Mouse (Mus musculus): ENCODE data around the gene Mtnr1b.
A peak's percentile ranks its signal among the peaks of the same experiment; 100 is the strongest.
"Not testable (repeated sequence)": the region's sequence is repeated elsewhere in the genome, so short reads cannot be mapped to it uniquely, and the experiment has no call there.

Mtnr1b gene

DNA sequence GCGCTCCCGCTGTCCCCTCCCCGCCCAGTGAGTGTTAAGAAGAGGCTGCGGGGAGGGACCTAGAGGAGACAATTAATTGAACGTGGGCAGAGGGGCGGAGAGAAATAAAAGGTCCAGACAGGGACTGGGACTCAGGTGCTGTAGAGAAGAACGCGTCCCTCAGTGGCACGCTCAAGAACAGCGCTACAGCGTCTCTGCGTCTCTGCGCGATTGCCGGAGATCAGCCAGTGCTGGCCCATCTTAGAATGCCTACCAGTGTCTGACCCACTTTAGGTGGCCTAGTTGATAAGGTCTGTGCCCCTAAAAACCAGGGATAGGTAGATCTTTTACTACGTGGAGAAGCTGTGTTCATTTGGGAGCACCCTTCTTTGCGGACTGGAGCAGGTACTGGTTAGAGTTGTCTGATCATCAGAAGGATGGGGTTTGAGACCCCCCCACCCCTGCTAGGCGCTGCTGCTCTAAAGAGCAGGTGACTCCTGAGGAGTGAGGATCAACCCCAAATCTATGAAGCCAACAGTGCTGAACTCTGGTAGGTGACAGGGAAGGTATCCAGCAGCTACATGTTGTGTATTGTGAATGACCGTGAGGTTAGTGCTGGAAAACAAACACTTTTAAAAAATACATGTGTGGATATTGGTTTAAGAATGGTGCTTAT is at the start of gene Mtnr1b:
Mtnr1b (minus strand) TSS at position 51 of the 655 bp plus-strand sequence.
- DNase-seq (ENCODE audit: low spot score in 2 of 2) = no peak

- DNase-seq (ENCODE audit: low spot score in 2 of 2) = no peak
Measured at GRCm38 (mm10) chr9:15920271-15920670, 45.9 kb upstream of the Mtnr1b start.

DNA sequence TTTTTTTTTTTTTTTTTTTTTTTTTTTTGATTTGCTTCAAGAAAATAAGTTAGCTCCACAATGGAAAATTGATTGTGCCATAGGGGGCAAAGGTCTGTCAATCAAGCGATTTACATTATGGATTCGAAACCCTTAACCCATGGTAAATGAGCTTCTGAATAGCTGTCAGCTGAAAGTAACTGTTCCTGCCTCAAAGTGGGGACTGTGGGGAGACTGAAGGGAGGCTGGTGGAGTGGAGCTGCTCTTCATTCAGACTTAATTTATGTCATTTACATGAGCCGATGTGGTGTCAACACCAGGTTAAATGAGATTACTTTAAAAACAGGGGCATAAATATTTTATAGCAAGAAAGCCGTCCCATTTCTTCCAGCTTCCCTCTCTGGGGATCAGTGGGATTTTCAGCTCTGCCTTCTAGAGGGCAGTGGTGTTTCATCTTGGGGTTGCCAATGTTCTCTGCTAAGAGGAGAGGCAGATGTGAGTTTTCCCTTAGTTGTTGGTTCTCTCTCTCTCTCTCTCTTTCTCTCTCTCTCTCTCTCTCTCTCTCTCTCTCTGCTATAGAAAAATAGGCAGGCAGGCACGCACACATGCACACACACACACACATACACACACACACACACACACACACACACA is 45.1 kb upstream of the Mtnr1b start:
- DNase-seq (ENCODE audit: low spot score in 2 of 2) = no peak

DNA sequence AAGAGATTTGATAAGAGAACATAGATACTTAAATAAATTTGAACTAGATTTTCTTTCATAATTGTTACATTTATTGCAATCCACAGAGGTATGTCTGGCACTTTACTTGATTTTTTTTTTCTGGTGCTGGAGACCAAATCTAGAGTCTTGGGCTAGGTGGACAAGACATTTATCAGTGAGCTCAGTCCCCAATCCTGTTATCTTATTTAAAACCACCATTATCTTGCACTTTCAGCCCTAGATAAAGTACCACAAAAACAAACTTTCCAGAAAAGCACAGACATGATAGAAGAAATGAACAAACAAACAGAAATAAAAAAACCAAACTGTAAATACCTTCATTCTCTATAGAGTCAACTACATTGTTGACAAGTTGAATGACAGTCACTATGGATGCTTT is 42.2 kb upstream of the Mtnr1b start:
- DNase-seq (ENCODE audit: low spot score in 2 of 2) = no peak

DNA sequence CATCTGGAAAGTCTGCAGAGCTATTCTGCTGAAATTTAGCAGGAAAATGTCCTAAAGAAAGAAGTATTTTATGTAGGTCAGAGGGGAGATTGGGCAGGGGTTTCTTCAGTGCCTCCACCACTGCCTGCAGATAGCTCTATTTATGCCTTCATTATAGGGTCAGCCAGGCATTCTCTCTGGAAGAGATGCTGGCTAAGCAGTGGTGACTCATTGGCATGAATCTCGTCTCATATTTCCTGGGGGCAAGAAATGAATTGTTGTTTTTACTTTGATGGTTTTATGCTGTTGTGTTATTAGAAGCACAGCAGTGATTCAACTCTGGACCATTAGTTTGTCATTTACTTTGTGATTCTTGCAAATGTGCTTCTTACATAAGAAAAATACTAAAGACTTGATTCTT is 38.4 kb upstream of the Mtnr1b start:
- DNase-seq (ENCODE audit: low spot score in 2 of 2) = no peak

DNA sequence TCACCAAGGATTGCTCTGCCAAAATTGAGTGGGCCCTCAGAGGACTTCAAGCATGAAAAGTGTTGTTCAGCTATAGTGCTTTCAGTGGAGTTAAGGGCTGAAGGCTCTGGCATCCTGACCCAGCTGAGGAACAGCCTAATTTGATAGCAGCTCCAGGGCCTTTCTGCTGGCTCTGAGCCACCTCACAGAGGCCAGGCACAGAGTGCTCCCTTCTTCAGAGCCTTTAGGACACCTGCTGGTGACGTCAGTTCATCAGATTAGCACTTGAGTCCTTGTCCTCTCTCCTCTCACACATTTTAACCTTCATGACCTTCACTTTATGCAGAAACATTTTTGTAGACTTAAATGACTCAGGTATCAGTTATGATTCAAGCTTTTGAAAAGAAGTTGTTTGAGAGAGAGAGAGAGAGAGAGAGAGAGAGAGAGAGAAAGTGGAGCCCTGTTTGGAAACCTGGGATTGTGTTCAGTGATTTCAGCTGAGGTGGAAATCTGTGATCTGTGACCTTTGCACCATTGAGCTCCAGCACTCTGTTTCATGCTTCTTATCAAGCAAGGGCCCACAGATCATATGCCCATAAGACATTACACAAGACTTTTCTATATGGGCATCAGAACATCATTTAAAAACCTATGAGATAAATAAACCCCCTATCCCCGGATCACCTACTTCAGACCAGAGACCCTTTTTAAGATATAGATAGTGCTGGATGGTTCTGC is 35.2 kb upstream of the Mtnr1b start:
- no peak for DNase-seq (ENCODE audit: low spot score in 2 of 2)

- DNase-seq (ENCODE audit: low spot score in 2 of 2) = no peak
Measured at GRCm38 (mm10) chr9:15903948-15904750, 29.8 kb upstream of the Mtnr1b start.

DNA sequence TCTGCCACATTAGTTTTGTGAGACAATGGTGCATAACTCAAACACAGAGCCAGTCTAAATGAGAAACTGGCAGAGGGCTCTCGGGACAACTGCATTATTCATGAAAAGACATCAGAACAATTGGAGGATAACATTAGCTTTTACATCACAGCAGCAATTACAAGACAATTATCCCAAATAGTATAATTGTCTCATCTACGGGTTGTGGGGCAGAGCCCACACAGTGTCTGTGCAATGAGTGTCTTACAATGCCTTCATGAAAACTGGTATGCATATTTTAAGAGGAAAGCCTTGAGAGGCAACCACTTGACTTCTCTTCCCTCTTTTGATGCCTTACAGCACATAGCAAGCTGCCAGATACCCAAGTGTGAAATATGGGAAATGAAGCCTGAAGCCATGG is 23.8 kb upstream of the Mtnr1b start:
- no peak for DNase-seq (ENCODE audit: low spot score in 2 of 2)

- DNase-seq (ENCODE audit: low spot score in 2 of 2) = no peak
Measured at GRCm38 (mm10) chr9:15886756-15887155, 12.4 kb upstream of the Mtnr1b start.

DNA sequence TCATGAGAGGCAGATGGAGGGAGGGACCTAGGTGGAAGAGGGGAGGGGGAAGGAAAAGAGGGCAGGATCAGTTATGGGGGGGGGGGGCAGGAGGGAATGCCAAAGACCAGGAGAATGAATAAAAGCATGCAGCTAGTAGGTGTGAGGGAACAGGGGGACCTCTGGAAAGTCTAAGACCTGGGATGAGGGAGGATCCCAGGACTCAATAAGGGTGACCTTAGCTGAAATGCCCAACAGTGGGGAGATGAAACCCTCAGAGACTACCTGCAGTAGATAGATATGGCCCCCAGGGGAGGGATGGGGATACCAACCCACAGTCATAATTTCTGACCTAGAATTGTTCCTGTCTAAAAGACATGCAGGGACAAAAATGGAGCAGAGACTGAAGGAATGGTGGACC is 6.4 kb upstream of the Mtnr1b start:
- DNase-seq (ENCODE audit: low spot score in 2 of 2) = no peak

DNA sequence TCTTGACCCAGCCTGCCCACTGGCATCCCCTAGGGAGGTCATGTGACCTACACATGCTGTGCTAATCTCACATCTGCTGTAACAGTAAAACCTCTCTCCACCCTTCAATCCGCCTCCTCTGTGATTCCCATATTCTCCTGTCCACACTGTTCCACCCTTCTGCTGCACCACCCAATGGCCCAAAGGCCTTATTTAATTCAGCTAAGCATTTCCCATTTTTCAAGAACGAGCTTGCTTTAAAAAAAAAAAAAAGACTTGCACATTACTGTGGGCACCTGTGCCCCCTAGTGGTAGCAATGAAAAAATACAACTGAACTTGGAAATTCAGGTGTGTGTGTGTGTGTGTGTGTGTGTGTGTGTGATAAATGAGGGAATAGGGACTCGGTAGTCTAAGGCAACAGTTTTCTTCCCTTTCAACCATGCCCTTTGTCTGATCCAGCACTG is 5.8 kb upstream of the Mtnr1b start:
- peak in 1 of 2 experiments; percentile 14 for DNase-seq (ENCODE audit: low spot score in 2 of 2)

DNA sequence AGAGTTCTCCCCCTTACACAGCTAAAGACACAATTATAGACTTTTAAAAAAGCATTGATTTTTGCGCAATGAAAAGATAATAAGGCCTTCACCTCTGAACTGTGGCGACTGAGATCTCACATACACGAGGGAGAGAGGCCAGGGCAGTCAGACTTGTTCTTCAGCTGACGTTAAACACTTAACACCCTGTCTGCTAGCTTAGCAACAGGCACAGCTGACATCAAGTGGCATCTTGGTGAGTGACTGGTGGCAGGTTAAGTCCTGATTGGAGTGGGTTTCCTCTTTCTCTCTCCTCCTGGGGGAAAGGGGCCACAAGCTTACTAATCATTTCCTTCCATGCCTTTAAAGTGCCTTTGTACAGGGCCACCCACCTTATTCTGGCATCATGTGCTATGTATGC is 4.3 kb downstream of the Mtnr1b start:
- no peak for DNase-seq (ENCODE audit: low spot score in 2 of 2)

DNA sequence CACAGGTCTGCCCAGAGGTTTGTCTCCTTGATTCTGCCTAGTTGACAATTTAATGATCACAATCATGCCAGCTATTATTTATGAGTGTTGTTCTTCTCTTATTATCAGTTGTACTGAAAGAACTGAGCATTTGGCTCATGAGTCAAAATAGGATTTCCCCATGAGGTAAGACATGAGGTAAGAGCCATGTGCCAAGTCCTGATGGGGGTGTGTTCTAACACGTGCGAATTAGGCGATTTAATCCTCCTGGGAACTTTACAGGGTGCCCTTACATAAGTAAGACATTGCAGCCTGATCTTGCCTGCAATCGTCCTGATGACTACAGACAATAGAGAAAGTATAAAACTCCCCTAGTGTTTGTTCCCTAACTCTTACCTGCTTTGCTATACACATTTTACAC is 4.9 kb downstream of the Mtnr1b start:
- no peak for DNase-seq (ENCODE audit: low spot score in 2 of 2)

GRCm38 (mm10) chr9:15866280-15867072 is 7.9 kb downstream of the Mtnr1b start:
- DNase-seq (ENCODE audit: low spot score in 2 of 2) = no peak

GRCm38 (mm10) chr9:15861402-15861801 is 13.0 kb downstream of the Mtnr1b start:
- DNase-seq (ENCODE audit: low spot score in 2 of 2) = no peak

- DNase-seq (ENCODE audit: low spot score in 2 of 2) = no peak
Measured at GRCm38 (mm10) chr9:15850749-15851148, 23.6 kb downstream of the Mtnr1b start.

GRCm38 (mm10) chr9:15845390-15845789 is 29.0 kb downstream of the Mtnr1b start:
- no peak for DNase-seq (ENCODE audit: low spot score in 2 of 2)

DNA sequence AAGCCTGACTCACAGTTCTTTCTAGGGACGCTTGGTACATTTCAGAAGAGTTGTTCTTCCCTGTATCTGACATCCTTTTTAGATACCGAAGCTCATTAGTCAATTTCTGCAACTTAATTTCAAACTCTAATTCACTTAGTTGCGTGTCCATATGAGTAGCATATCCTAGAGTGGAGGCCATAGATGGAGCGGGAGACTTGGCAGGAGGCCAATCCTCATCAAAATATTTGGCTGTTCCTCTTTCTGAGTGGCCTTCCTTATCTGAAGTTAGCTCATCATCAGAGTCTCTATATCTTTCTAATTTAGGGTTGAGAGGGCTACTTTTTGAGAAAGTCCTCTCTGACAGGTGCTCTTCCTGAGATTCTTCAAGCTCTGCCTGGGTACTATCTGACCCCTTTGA is 29.4 kb downstream of the Mtnr1b start:
- not testable (repeated sequence) for DNase-seq (ENCODE audit: low spot score in 2 of 2)

DNA sequence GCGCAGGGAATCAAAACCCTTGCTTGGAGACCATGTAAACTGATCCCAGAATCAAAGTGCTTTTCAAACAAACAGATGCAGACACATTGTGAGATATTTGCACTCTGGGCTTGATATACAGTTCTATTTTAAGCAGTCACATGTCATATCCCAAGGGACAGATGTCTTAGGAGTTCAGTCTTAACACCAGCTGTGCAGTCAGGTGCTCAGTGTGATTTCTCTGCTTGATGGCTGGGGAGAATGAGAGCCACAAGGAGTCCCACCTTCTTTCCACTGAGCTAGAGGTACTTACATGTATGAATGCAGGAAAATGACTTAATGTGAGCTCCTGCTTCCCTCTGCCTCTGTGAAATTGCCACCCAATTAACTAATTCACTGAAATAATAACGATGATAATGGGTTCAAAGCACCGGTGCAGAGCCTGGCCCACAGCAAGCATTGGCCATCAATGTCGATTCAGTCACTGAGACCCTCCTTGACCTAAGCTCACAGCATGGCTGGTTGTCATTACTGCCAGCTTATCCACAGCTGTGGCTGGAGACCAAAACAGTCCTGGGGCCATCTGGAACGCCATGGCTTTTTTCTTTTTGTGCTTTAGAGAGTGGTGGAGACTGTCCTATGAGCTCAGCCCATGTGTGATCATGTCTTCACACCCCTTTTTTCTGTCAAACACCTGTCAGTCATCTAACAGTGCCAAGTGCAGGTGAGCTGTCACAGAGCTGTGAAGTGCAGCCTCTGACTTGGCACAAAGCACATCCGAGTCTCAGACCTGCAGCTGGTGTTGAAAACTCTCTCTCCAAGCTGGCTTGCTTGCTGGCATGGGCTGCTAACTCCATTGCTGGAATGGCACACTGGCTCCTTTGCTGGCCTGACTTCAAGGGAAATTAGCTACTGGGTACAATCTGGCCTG is 61.1 kb downstream of the Mtnr1b start:
- peak in 1 of 2 experiments; percentile 59 for DNase-seq (ENCODE audit: low spot score in 2 of 2)

GRCm38 (mm10) chr9:15804296-15804695 is 70.1 kb downstream of the Mtnr1b start:
- DNase-seq (ENCODE audit: low spot score in 2 of 2) = no peak

All from cerebellum, postnatal 4 days (tissue).